Mouse (Mus musculus): ENCODE data around the gene Uba52.

The Uba52 gene

GRCm38 (mm10) chr8:70510228-70510915 lies at the start of gene Uba52:
Gene Uba52, minus strand, starts transcription at chr8:70510801.
- DNase-seq (ENCODE audit: low read depth), result peak; percentile 95

GRCm38 (mm10) chr8:70560096-70560495 lies 49.5 kb upstream of the Uba52 start:
- peak; percentile 94 for DNase-seq (ENCODE audit: low read depth)

- DNase-seq (ENCODE audit: low read depth), result peak; percentile 72
These were observed 48.4 kb upstream of the Uba52 start for GRCm38 (mm10) chr8:70558983-70559382.

- peak; percentile 96 for DNase-seq (ENCODE audit: low read depth)
These were observed 47.7 kb upstream of the Uba52 start for GRCm38 (mm10) chr8:70558334-70558733.

GRCm38 (mm10) chr8:70555079-70555747 lies 44.6 kb upstream of the Uba52 start:
- no peak for DNase-seq (ENCODE audit: low read depth)

GRCm38 (mm10) chr8:70553740-70554139 lies 43.1 kb upstream of the Uba52 start:
- no peak for DNase-seq (ENCODE audit: low read depth)

- no peak for DNase-seq (ENCODE audit: low read depth)
These were observed 42.2 kb upstream of the Uba52 start for GRCm38 (mm10) chr8:70552836-70553235.

GRCm38 (mm10) chr8:70551558-70552161 lies 41.1 kb upstream of the Uba52 start:
- DNase-seq (ENCODE audit: low read depth), result no peak

GRCm38 (mm10) chr8:70549412-70550184 lies 39.0 kb upstream of the Uba52 start:
- peak; percentile 100 for DNase-seq (ENCODE audit: low read depth)

- DNase-seq (ENCODE audit: low read depth), result no peak
These were observed 37.2 kb upstream of the Uba52 start for GRCm38 (mm10) chr8:70547762-70548161.

GRCm38 (mm10) chr8:70546412-70546811 lies 35.8 kb upstream of the Uba52 start:
- DNase-seq (ENCODE audit: low read depth), result peak; percentile 52

GRCm38 (mm10) chr8:70544200-70544687 lies 33.6 kb upstream of the Uba52 start:
- peak; percentile 96 for DNase-seq (ENCODE audit: low read depth)

GRCm38 (mm10) chr8:70541081-70541480 lies 30.5 kb upstream of the Uba52 start:
- no peak for DNase-seq (ENCODE audit: low read depth)

GRCm38 (mm10) chr8:70540507-70541071 lies 30.0 kb upstream of the Uba52 start:
- no peak for DNase-seq (ENCODE audit: low read depth)

GRCm38 (mm10) chr8:70540013-70540506 lies 29.5 kb upstream of the Uba52 start:
- no peak for DNase-seq (ENCODE audit: low read depth)

GRCm38 (mm10) chr8:70539077-70539813 lies 28.6 kb upstream of the Uba52 start, which contains the start of gene Ell:
Gene Ell, plus strand, starts transcription at chr8:70539457.
- DNase-seq (ENCODE audit: low read depth), result peak; percentile 100

- DNase-seq (ENCODE audit: low read depth), result peak; percentile 99
These were observed 28.1 kb upstream of the Uba52 start for GRCm38 (mm10) chr8:70538633-70539076.

- peak; percentile 83 for DNase-seq (ENCODE audit: low read depth)
These were observed 27.5 kb upstream of the Uba52 start for GRCm38 (mm10) chr8:70538024-70538579.

GRCm38 (mm10) chr8:70535701-70536100 lies 25.1 kb upstream of the Uba52 start:
- DNase-seq (ENCODE audit: low read depth), result no peak

- DNase-seq (ENCODE audit: low read depth), result no peak
These were observed 24.6 kb upstream of the Uba52 start for GRCm38 (mm10) chr8:70535221-70535620.

Data from 416B (cell line).